Mouse (Mus musculus): ENCODE measurements around the gene Sltm.
"Not testable (repeated sequence)": the region's sequence is repeated elsewhere in the genome, so short reads cannot be mapped to it uniquely, and the experiment has no call there.

Sltm gene

GRCm38 (mm10) chr9:70542305-70543041 is at the start of gene Sltm:
Gene Sltm, plus strand, starts transcription at chr9:70542754.
- peak; percentile 98 for DNase-seq (ENCODE audit: low spot score)

GRCm38 (mm10) chr9:70493038-70493437 is 49.5 kb upstream of the Sltm start:
- no peak for DNase-seq (ENCODE audit: low spot score)

DNA sequence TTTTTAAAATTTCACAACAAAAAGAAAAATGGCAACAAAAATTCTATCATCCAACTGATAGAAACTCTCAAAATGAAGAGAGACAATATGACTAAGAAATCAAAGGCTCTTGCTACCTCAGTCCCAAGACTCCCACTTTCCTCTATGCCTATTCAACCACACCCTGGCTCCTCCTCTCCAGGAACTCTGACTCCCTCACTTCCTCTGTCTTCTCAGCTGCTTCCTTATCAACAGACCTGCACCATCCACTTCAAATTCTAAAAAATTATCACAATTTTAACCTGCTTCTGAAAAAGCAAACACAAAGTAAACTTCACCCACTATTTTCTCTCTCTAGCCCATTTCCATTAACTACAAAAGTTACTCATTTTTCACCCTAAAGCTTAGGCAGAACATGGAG is 45.6 kb upstream of the Sltm start:
- no peak for DNase-seq (ENCODE audit: low spot score)

GRCm38 (mm10) chr9:70502284-70503014 is 40.1 kb upstream of the Sltm start:
- DNase-seq (ENCODE audit: low spot score), result peak; percentile 15

DNA sequence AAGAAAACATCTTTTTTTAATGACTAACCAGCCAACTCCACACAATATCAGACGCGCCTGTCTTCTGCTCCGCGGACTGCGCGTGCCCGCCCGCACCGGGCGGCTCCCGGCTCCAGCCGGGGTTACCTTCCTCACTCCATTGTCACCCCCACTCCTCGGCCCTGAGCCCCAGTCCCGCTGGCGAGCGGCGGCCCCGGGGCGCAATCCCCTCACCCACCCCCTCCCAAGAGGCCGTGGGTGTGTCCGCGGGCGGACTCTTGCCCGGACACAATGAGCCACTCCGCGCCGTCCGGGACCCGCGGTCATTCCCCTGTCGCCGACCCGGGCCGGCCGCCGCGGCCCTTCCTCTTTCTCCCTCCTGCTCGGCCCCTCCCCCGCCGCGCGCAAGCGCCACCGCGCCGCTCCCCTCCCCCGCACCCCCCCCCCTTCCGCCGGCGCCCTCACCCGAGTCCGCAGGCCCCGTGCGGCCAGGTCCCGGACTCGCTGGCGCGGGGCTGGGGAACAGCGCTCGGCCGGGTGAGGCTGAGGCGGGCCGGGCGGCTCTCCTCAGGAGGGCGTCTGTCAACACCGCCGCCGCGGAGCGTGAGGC is 39.4 kb upstream of the Sltm start:
- DNase-seq (ENCODE audit: low spot score), result peak; percentile 22

DNA sequence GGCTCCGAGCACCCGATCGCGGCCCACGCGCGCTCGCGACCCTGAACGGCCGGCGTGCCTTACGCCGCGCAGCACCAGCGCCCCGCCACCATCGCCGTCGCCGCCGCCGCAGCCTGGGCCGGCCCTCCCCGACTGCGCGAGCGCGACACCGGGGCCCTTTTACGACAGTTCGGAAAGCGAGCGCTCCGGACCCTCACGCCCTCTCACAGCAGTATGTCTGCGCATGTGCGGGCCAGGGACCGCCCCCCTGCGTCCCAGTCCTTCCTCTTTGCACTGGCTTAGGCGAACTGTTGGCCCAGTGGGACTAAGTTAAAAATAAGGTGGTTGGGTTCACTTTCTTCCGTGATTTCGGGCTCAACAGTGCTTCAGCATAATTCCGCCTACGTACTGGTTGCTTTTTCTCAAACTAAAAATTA is 38.9 kb upstream of the Sltm start, which contains the start of gene Rnf111:
Rnf111 (minus strand) TSS at position 100 of the 416 bp plus-strand sequence.
- DNase-seq (ENCODE audit: low spot score), result peak; percentile 97

GRCm38 (mm10) chr9:70506186-70506585 is 36.4 kb upstream of the Sltm start:
- DNase-seq (ENCODE audit: low spot score), result no peak

DNA sequence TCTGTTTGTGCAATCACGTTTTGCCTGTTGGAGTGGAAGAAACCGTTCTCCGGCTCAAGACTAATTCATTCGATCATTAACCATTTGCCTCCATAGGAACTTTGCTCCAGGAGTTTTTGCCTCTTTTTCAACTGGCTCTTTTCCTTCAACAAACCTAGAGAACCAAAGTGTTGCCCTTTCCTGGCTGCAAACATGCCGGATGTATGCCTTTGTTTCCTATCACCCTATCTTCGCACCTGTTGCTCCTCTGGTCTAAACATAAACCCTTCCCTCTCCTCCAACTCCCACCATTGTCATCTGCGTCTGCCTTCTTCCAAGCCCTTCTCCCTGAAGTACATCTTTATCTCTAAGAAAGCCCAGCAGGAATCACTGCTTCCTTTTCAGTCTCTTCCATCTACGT is 35.8 kb upstream of the Sltm start:
- DNase-seq (ENCODE audit: low spot score), result no peak

- no peak for DNase-seq (ENCODE audit: low spot score)
These were observed 32.5 kb upstream of the Sltm start for GRCm38 (mm10) chr9:70509906-70510525.

DNA sequence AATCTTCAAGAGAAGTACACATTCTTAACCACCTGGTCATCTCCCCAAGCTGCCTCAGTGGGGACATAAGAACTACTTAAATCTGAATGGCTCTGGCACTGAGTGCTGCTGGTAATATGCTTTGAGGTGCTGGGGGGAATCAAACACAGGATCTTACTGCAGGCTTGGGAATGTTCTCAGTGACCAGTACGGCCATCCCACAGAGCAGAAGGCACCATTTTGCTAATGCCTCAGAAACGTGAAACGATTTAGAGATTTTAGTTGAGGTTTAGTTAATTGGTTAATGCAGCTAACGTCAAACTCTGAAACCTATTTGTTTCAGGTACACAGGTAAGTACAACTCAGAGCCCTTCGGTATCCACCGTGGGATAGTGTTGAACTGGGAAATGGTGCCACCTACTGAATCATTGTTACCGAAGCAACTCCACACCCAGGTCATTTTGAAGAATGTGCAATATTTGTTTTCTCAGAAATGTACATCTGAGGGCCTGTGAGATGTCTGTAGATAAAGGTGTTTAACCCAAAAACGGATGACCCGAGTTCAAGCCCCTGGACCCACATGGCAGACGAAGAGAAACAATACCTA is 31.5 kb upstream of the Sltm start:
- DNase-seq (ENCODE audit: low spot score), result no peak

- DNase-seq (ENCODE audit: low spot score), result no peak
These were observed 30.9 kb upstream of the Sltm start for GRCm38 (mm10) chr9:70511681-70512080.

GRCm38 (mm10) chr9:70520651-70521050 is 21.9 kb upstream of the Sltm start:
- no peak for DNase-seq (ENCODE audit: low spot score)

GRCm38 (mm10) chr9:70523813-70524212 is 18.7 kb upstream of the Sltm start:
- DNase-seq (ENCODE audit: low spot score), result no peak

DNA sequence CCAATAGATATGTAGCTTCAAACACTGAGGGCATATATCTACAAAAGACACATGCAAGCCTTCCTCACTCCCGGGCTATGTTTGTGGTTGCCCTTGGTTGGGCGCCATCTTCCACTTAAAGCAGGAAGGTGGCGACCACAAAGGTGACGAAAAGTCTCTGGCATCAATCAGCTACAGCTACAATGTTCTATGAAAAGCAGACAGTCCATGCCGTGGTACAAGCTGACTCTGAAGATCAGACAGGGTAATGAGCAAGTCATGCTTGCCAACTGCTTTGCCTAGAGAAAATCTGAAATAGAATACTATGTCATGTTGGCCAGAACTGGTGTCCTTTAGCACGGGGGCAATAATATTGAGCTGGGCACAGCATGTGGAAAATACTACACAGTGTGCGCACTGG is 18.2 kb upstream of the Sltm start:
- DNase-seq (ENCODE audit: low spot score), result no peak

DNA sequence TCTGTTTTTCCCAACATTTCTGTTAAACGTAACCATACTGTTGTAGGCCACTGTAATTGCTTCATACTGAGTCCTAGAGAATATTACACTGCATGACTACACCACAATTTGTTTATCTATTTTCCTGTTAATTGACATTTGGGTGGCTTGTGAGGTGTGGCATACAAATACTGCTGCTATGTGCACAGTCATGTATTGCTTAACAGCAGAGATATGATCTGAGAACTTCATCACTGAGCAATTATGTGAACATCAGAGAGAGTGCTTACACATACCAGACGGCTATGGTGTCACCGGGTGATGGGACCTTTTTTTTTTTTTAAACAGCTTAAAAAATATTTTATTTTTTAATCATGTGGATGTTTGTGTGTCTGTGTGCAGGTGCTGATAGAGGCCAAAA is 9.2 kb upstream of the Sltm start:
- DNase-seq (ENCODE audit: low spot score), result no peak

GRCm38 (mm10) chr9:70541584-70541983 is 970 bp upstream of the Sltm start:
- peak; percentile 9 for DNase-seq (ENCODE audit: low spot score)

DNA sequence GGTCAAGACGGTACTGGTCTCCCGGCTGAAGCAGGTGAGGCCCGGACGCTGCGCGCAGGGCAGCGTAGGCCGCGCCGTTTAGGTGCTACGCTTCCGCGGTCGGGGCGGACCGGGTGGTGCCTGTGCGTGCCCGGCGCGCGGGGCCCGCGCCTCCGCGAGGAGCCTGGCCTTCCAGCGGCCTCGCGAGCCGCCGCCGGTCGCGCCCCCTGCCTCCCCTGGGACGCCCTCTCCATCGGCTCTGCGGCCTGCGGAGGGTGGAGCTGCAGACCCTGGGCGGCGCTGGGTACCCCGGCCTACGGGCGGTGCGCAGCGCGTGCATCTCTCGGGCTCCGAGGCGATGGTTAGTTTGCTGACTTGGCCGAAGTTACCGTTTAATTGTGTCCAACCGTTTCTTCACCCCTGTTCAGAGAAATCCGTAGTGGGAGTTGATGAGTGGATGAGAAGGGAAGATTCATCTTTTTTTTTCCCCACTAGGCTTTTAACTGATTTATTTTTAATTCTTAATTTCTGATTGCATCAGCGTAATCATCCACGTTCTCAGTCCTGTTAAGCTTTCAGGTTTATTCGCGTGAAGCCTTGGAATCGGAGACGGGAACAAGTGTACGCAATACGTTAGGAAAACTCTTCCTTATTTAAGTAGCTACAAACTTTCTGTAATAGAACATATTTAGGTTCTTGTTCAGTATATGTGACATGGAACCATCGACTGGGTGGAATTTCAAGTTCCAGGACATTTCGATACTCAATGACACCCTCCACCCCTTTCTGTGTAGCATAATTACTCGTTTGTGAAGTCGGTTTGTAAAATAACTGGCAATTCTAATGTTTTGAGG is 710 bp downstream of the Sltm start:
- DNase-seq (ENCODE audit: low spot score), result peak; percentile 77

GRCm38 (mm10) chr9:70543985-70544384 is 1.4 kb downstream of the Sltm start:
- no peak for DNase-seq (ENCODE audit: low spot score)

GRCm38 (mm10) chr9:70544831-70545230 is 2.3 kb downstream of the Sltm start:
- no peak for DNase-seq (ENCODE audit: low spot score)

DNA sequence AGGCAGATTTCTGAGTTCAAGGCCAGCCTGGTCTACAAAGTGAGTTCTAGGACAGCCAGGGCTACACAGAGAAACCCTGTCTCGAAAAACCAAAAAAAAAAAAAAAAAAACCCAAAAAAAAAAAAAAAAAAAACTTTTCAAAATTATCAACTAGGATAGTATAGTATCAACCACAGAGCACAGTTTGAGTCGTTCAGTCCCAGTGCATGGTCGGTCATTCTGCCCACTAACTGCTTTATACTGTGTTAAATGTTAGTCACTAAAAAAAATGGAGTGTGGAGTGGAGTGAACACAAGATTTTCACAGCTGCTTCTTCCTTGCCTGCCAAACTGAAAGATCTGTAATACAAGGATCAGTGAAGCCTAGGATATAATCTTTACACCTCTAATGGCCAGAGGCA is 4.0 kb downstream of the Sltm start:
- not testable (repeated sequence) for DNase-seq (ENCODE audit: low spot score)

DNA sequence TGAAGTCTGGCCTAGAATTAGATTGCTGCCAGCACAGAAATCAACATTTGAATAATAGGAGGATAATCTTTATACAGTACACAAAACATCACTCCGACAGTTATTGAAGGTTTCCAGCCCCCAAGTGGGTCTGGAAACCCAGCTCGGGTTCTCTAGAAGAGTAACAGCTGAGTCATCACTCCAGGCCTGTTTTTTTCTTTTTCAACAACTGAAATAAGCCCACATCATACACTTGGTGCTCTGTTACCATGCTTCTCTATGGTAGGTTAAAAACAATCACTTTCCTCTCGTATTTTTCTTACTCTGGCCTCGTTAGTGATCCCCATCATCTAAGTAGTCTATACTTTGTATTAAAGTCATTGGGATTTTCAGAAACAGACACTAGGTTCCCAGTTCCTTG is 5.8 kb downstream of the Sltm start:
- DNase-seq (ENCODE audit: low spot score), result no peak

Measured in embryo, embryonic 10 days (tissue).